Mouse (Mus musculus): ENCODE data around the gene Hpgd. TPM values are rescaled to one million over a fixed set of nuclear protein-coding genes. Genes with fewer than 3 reads are reported as not detected.
"Not testable (repeated sequence)": the region's sequence is repeated elsewhere in the genome, so short reads cannot be mapped to it uniquely, and the experiment has no call there.

Gene Hpgd
- 10 to 100 TPM in 1 of 2 experiments, 1 to 10 TPM in 1; 6.9 to 11.1 TPM for total RNA-seq (2021)
- long read RNA-seq, experiment 1, transcript Hpgd-201 (7 exons, 1,683 nt) = major isoform, 8 of 11 reads
- long read RNA-seq, experiment 1, partial matches to known transcripts = 1 of 11 reads
- long read RNA-seq, experiment 1, other reads (novel, unspliced or antisense) = 2 of 11 reads
- long read RNA-seq, experiment 2, transcript Hpgd-201 (7 exons, 1,683 nt) = major isoform, 5 of 8 reads
- long read RNA-seq, experiment 2, partial matches to known transcripts = 0 of 8 reads
- long read RNA-seq, experiment 2, other reads (novel, unspliced or antisense) = 3 of 8 reads

GRCm38 (mm10) chr8:56294373-56294877 lies at the start of gene Hpgd:
TSS of gene Hpgd (plus strand) at chr8:56294585.
- DNase-seq (ENCODE audit: low spot score in 2 of 2) = peak in 1 of 2 experiments; percentile 7

GRCm38 (mm10) chr8:56251728-56252127 lies 42.7 kb upstream of the Hpgd start:
- not testable (repeated sequence) for DNase-seq (ENCODE audit: low spot score in 2 of 2)

GRCm38 (mm10) chr8:56252314-56252713 lies 42.1 kb upstream of the Hpgd start:
- no peak for DNase-seq (ENCODE audit: low spot score in 2 of 2)

- no peak for DNase-seq (ENCODE audit: low spot score in 2 of 2)
Observed at GRCm38 (mm10) chr8:56261190-56261589, 33.2 kb upstream of the Hpgd start.

- no peak for DNase-seq (ENCODE audit: low spot score in 2 of 2)
Observed at GRCm38 (mm10) chr8:56269687-56270663, 24.4 kb upstream of the Hpgd start.

- DNase-seq (ENCODE audit: low spot score in 2 of 2) = no peak
Observed at GRCm38 (mm10) chr8:56272934-56273333, 21.5 kb upstream of the Hpgd start.

GRCm38 (mm10) chr8:56275316-56275715 lies 19.1 kb upstream of the Hpgd start:
- no peak for DNase-seq (ENCODE audit: low spot score in 2 of 2)

- no peak for DNase-seq (ENCODE audit: low spot score in 2 of 2)
Observed at GRCm38 (mm10) chr8:56277810-56278528, 16.4 kb upstream of the Hpgd start.

GRCm38 (mm10) chr8:56278545-56279063 lies 15.8 kb upstream of the Hpgd start:
- no peak for DNase-seq (ENCODE audit: low spot score in 2 of 2)

- DNase-seq (ENCODE audit: low spot score in 2 of 2) = no peak
Observed at GRCm38 (mm10) chr8:56283936-56284335, 10.4 kb upstream of the Hpgd start.

- no peak for DNase-seq (ENCODE audit: low spot score in 2 of 2)
Observed at GRCm38 (mm10) chr8:56284957-56285356, 9.4 kb upstream of the Hpgd start.

- no peak for DNase-seq (ENCODE audit: low spot score in 2 of 2)
Observed at GRCm38 (mm10) chr8:56286717-56287116, 7.7 kb upstream of the Hpgd start.

GRCm38 (mm10) chr8:56287370-56288072 lies 6.9 kb upstream of the Hpgd start:
- DNase-seq (ENCODE audit: low spot score in 2 of 2) = no peak

GRCm38 (mm10) chr8:56292318-56292717 lies 2.1 kb upstream of the Hpgd start:
- DNase-seq (ENCODE audit: low spot score in 2 of 2) = no peak

- no peak for DNase-seq (ENCODE audit: low spot score in 2 of 2)
Observed at GRCm38 (mm10) chr8:56293480-56293879, 905 bp upstream of the Hpgd start.

GRCm38 (mm10) chr8:56294886-56295555 lies 636 bp downstream of the Hpgd start:
- DNase-seq (ENCODE audit: low spot score in 2 of 2) = no peak

- no peak for DNase-seq (ENCODE audit: low spot score in 2 of 2)
Observed at GRCm38 (mm10) chr8:56299421-56299820, 5.0 kb downstream of the Hpgd start.

- DNase-seq (ENCODE audit: low spot score in 2 of 2) = not testable (repeated sequence)
Observed at GRCm38 (mm10) chr8:56301303-56301702, 6.9 kb downstream of the Hpgd start.

- DNase-seq (ENCODE audit: low spot score in 2 of 2) = no peak
Observed at GRCm38 (mm10) chr8:56304595-56304994, 10.2 kb downstream of the Hpgd start.

- DNase-seq (ENCODE audit: low spot score in 2 of 2) = no peak
Observed at GRCm38 (mm10) chr8:56313622-56314021, 19.2 kb downstream of the Hpgd start.
